Mouse (Mus musculus): ENCODE measurements around the gene Pgd. TPM values are rescaled to one million over a fixed set of nuclear protein-coding genes. Genes with fewer than 3 reads are reported as not detected.

The Pgd gene
- polyA plus RNA-seq, 1 experiment = 162 TPM

- H3K4me2 ChIP-seq (ENCODE audit: low read depth) = peak overlapping the region; percentile 79
- peaks cover 35% of the 10 kb centered on the region for H3K79me2 ChIP-seq (ENCODE audit: control insufficient read depth, insufficient read depth)
- H3K36me3 ChIP-seq (ENCODE audit: control insufficient read depth, insufficient read depth) = no peaks in the 10 kb centered on the region
- H3ac ChIP-seq (ENCODE audit: control insufficient read depth, insufficient read length) = peak overlapping the region; percentile 86
- H3K4me3 ChIP-seq = peak overlapping the region; percentile 60
- TF ChIP-seq REST (IDR thresholded peaks at IDR 0.05; ENCODE audit: insufficient read depth, insufficient read length) (no peak), TCF3 (IDR thresholded peaks at IDR 0.05; ENCODE audit: insufficient read length, low read depth) (no peak), MYOD1 (IDR thresholded peaks at IDR 0.05; ENCODE audit: control insufficient read depth in 1 of 3, insufficient read length in 2 of 3, low read depth in 2 of 3) (no peak), MYOG (IDR thresholded peaks at IDR 0.05; ENCODE audit: control insufficient read depth in 1 of 3, insufficient read depth in 1 of 3, insufficient read length in 2 of 3, low read depth in 2 of 3) (no peak), POLR2A (IDR thresholded peaks at IDR 0.05; ENCODE audit: insufficient read length, low read depth) (no peak)
- no peaks in the 10 kb centered on the region for H3K27me3 ChIP-seq (ENCODE audit: control insufficient read depth, insufficient read depth, insufficient read length)
These were observed 513 bp upstream of the Pgd start for GRCm38 (mm10) chr4:149166957-149167611.

GRCm38 (mm10) chr4:149164150-149164549 is 2.4 kb downstream of the Pgd start:
- Histone ChIP-seq H3K27me3 (ENCODE audit: control insufficient read depth, insufficient read depth, insufficient read length) (no peaks in the 10 kb centered on the region), H3K36me3 (ENCODE audit: control insufficient read depth, insufficient read depth) (peaks cover 5% of the 10 kb centered on the region), H3ac (ENCODE audit: control insufficient read depth, insufficient read length) (no peak overlapping the region), H3K79me2 (ENCODE audit: control insufficient read depth, insufficient read depth) (peaks cover 35% of the 10 kb centered on the region), H3K4me2 (ENCODE audit: low read depth) (peak overlapping the region; percentile 34), H3K4me3 (peak overlapping the region; percentile 60)
- TF ChIP-seq REST (IDR thresholded peaks at IDR 0.05; ENCODE audit: insufficient read depth, insufficient read length) (no peak), MYOD1 (IDR thresholded peaks at IDR 0.05; ENCODE audit: control insufficient read depth in 1 of 3, insufficient read length in 2 of 3, low read depth in 2 of 3) (no peak), TCF3 (IDR thresholded peaks at IDR 0.05; ENCODE audit: insufficient read length, low read depth) (no peak), MAX (IDR thresholded peaks at IDR 0.05; ENCODE audit: low read depth) (no peak), E2F4 (IDR thresholded peaks at IDR 0.05; ENCODE audit: insufficient read depth) (no peak), POLR2A (IDR thresholded peaks at IDR 0.05; ENCODE audit: insufficient read length, low read depth) (no peak), CEBPB (IDR thresholded peaks at IDR 0.05; ENCODE audit: insufficient read depth, poor library complexity, severe bottlenecking) (no peak), SRF (IDR thresholded peaks at IDR 0.05; ENCODE audit: control insufficient read depth, insufficient read length, low read depth) (no peak), USF1 (IDR thresholded peaks at IDR 0.05; ENCODE audit: low read depth) (no peak), MYOG (IDR thresholded peaks at IDR 0.05; ENCODE audit: control insufficient read depth in 1 of 3, insufficient read depth in 1 of 3, insufficient read length in 2 of 3, low read depth in 2 of 3) (no peak), POLR2AphosphoS2 (IDR thresholded peaks at IDR 0.05; ENCODE audit: insufficient read length, low read depth) (no peak), TCF12 (IDR thresholded peaks at IDR 0.05; ENCODE audit: insufficient read depth, poor library complexity, severe bottlenecking) (no peak)

DNA sequence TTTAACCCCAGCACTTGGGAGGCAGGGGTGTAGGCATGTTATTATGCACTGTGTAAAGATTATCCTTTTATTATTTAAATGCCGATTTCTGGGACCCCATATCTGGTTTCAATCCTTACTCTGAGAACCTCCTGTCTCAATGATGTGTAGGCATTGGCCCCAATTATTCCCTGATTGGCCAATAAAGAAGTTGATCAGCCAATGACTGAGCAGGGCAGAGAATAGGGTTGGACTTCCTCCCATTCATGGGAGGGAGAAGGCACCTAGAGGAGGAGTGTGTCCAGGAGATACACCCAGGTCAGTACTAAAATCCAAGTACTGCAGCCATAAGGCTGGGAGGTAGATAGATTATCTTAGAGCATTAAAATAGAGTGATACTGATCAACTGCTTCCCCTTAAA is 3.4 kb downstream of the Pgd start:
- H3ac ChIP-seq (ENCODE audit: control insufficient read depth, insufficient read length) = no peak overlapping the region
- peak overlapping the region; percentile 34 for H3K4me2 ChIP-seq (ENCODE audit: low read depth)
- TF ChIP-seq MYOG (IDR thresholded peaks at IDR 0.05; ENCODE audit: control insufficient read depth in 1 of 3, insufficient read depth in 1 of 3, insufficient read length in 2 of 3, low read depth in 2 of 3) (no peak), SRF (IDR thresholded peaks at IDR 0.05; ENCODE audit: control insufficient read depth, insufficient read length, low read depth) (no peak), TCF12 (IDR thresholded peaks at IDR 0.05; ENCODE audit: insufficient read depth, poor library complexity, severe bottlenecking) (no peak), CEBPB (IDR thresholded peaks at IDR 0.05; ENCODE audit: insufficient read depth, poor library complexity, severe bottlenecking) (no peak), MYOD1 (IDR thresholded peaks at IDR 0.05; ENCODE audit: control insufficient read depth in 1 of 3, insufficient read length in 2 of 3, low read depth in 2 of 3) (no peak), USF1 (IDR thresholded peaks at IDR 0.05; ENCODE audit: low read depth) (no peak), REST (IDR thresholded peaks at IDR 0.05; ENCODE audit: insufficient read depth, insufficient read length) (no peak), POLR2A (IDR thresholded peaks at IDR 0.05; ENCODE audit: insufficient read length, low read depth) (no peak), TCF3 (IDR thresholded peaks at IDR 0.05; ENCODE audit: insufficient read length, low read depth) (no peak), MAX (IDR thresholded peaks at IDR 0.05; ENCODE audit: low read depth) (no peak), POLR2AphosphoS2 (IDR thresholded peaks at IDR 0.05; ENCODE audit: insufficient read length, low read depth) (no peak), E2F4 (IDR thresholded peaks at IDR 0.05; ENCODE audit: insufficient read depth) (no peak)
- H3K36me3 ChIP-seq (ENCODE audit: control insufficient read depth, insufficient read depth) = peaks cover 13% of the 10 kb centered on the region
- peaks cover 35% of the 10 kb centered on the region for H3K79me2 ChIP-seq (ENCODE audit: control insufficient read depth, insufficient read depth)
- H3K4me3 ChIP-seq = no peak overlapping the region
- H3K27me3 ChIP-seq (ENCODE audit: control insufficient read depth, insufficient read depth, insufficient read length) = no peaks in the 10 kb centered on the region

- Histone ChIP-seq H3K4me2 (ENCODE audit: low read depth) (no peak overlapping the region), H3K4me3 (no peak overlapping the region), H3ac (ENCODE audit: control insufficient read depth, insufficient read length) (no peak overlapping the region), H3K79me2 (ENCODE audit: control insufficient read depth, insufficient read depth) (peaks cover 35% of the 10 kb centered on the region), H3K27me3 (ENCODE audit: control insufficient read depth, insufficient read depth, insufficient read length) (no peaks in the 10 kb centered on the region), H3K36me3 (ENCODE audit: control insufficient read depth, insufficient read depth) (peaks cover 26% of the 10 kb centered on the region)
- TF ChIP-seq MYOG (IDR thresholded peaks at IDR 0.05; ENCODE audit: control insufficient read depth in 1 of 3, insufficient read depth in 1 of 3, insufficient read length in 2 of 3, low read depth in 2 of 3) = no peak
- TF ChIP-seq TCF12 (IDR thresholded peaks at IDR 0.05; ENCODE audit: insufficient read depth, poor library complexity, severe bottlenecking) = no peak
- TF ChIP-seq MAX (IDR thresholded peaks at IDR 0.05; ENCODE audit: low read depth) = no peak
- no peak for TF ChIP-seq POLR2A (IDR thresholded peaks at IDR 0.05; ENCODE audit: insufficient read length, low read depth)
- no peak for TF ChIP-seq TCF3 (IDR thresholded peaks at IDR 0.05; ENCODE audit: insufficient read length, low read depth)
- no peak for TF ChIP-seq E2F4 (IDR thresholded peaks at IDR 0.05; ENCODE audit: insufficient read depth)
- no peak for TF ChIP-seq SRF (IDR thresholded peaks at IDR 0.05; ENCODE audit: control insufficient read depth, insufficient read length, low read depth)
These were observed 5.4 kb downstream of the Pgd start for GRCm38 (mm10) chr4:149161166-149161565.

DNA sequence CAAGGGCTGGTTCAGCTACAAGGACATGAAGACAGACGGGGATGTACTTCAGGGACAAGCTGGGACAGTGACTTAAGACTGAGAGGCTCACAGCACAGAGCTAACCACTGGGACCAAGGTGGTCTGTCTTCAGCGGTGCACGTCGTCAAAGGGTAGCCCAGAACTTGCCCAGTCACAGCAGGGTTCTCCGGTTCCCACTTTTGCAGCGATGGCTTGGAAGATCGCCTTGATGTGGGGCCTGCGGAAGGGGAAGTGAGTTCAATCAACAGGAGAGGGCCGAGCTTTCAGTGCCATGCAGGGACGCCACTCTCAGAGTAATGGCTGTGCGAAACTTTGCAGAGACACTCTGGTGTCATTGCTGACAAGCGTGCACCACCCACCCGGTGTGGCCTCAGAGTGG is 6.7 kb downstream of the Pgd start:
- Histone ChIP-seq H3K36me3 (ENCODE audit: control insufficient read depth, insufficient read depth) (peaks cover 38% of the 10 kb centered on the region), H3K4me2 (ENCODE audit: low read depth) (no peak overlapping the region), H3K79me2 (ENCODE audit: control insufficient read depth, insufficient read depth) (peaks cover 23% of the 10 kb centered on the region), H3ac (ENCODE audit: control insufficient read depth, insufficient read length) (no peak overlapping the region), H3K27me3 (ENCODE audit: control insufficient read depth, insufficient read depth, insufficient read length) (no peaks in the 10 kb centered on the region), H3K4me3 (no peak overlapping the region)
- TF ChIP-seq POLR2A (IDR thresholded peaks at IDR 0.05; ENCODE audit: insufficient read length, low read depth) = no peak
- TF ChIP-seq MYOG (IDR thresholded peaks at IDR 0.05; ENCODE audit: control insufficient read depth in 1 of 3, insufficient read depth in 1 of 3, insufficient read length in 2 of 3, low read depth in 2 of 3) = no peak
- TF ChIP-seq POLR2AphosphoS2 (IDR thresholded peaks at IDR 0.05; ENCODE audit: insufficient read length, low read depth) = no peak
- TF ChIP-seq CEBPB (IDR thresholded peaks at IDR 0.05; ENCODE audit: insufficient read depth, poor library complexity, severe bottlenecking) = no peak
- no peak for TF ChIP-seq REST (IDR thresholded peaks at IDR 0.05; ENCODE audit: insufficient read depth, insufficient read length)
- TF ChIP-seq SRF (IDR thresholded peaks at IDR 0.05; ENCODE audit: control insufficient read depth, insufficient read length, low read depth) = no peak
- no peak for TF ChIP-seq TCF12 (IDR thresholded peaks at IDR 0.05; ENCODE audit: insufficient read depth, poor library complexity, severe bottlenecking)
- no peak for TF ChIP-seq USF1 (IDR thresholded peaks at IDR 0.05; ENCODE audit: low read depth)
- no peak for TF ChIP-seq TCF3 (IDR thresholded peaks at IDR 0.05; ENCODE audit: insufficient read length, low read depth)
- no peak for TF ChIP-seq MYOD1 (IDR thresholded peaks at IDR 0.05; ENCODE audit: control insufficient read depth in 1 of 3, insufficient read length in 2 of 3, low read depth in 2 of 3)
- no peak for TF ChIP-seq E2F4 (IDR thresholded peaks at IDR 0.05; ENCODE audit: insufficient read depth)
